Mouse (Mus musculus): Measurements from ENCODE around the gene Trpm1. TPM values are rescaled to one million over a fixed set of nuclear protein-coding genes. Genes with fewer than 3 reads are reported as not detected.

Gene Trpm1
- polyA plus RNA-seq, 1 experiment from 2014 or later, result 0.15 TPM

- H3K27me3 ChIP-seq, result no peaks in the 10 kb centered on the region
- no peak overlapping the region for H3K4me3 ChIP-seq
- H3K27ac ChIP-seq (replicated peaks), result no peak overlapping the region
- no peak overlapping the region for H3K9ac ChIP-seq (replicated peaks)
- no peaks in the 10 kb centered on the region for H3K36me3 ChIP-seq
- WGBS, result 83% methylated on average over 4 of the region's 4 CpGs
- no peaks in the 10 kb centered on the region for H3K9me3 ChIP-seq
- H3K4me1 ChIP-seq, result no peaks in the 10 kb centered on the region
- ATAC-seq (replicated peaks), result no peak
- H3K4me2 ChIP-seq (replicated peaks), result no peak overlapping the region
Observed at GRCm38 (mm10) chr7:64179310-64179709, 25.7 kb downstream of the Trpm1 start.

- H3K9ac ChIP-seq (replicated peaks), result no peak overlapping the region
- H3K9me3 ChIP-seq, result no peaks in the 10 kb centered on the region
- peak; percentile 70 for ATAC-seq (replicated peaks)
- H3K4me2 ChIP-seq (replicated peaks), result no peak overlapping the region
- no peak overlapping the region for H3K4me3 ChIP-seq
- no peaks in the 10 kb centered on the region for H3K27me3 ChIP-seq
- peaks cover 5% of the 10 kb centered on the region for H3K4me1 ChIP-seq
- no peak overlapping the region for H3K27ac ChIP-seq (replicated peaks)
- 28% methylated on average over 10 of the region's 10 CpGs for WGBS
- no peaks in the 10 kb centered on the region for H3K36me3 ChIP-seq
Observed at GRCm38 (mm10) chr7:64185203-64185931, 31.7 kb downstream of the Trpm1 start.

DNA sequence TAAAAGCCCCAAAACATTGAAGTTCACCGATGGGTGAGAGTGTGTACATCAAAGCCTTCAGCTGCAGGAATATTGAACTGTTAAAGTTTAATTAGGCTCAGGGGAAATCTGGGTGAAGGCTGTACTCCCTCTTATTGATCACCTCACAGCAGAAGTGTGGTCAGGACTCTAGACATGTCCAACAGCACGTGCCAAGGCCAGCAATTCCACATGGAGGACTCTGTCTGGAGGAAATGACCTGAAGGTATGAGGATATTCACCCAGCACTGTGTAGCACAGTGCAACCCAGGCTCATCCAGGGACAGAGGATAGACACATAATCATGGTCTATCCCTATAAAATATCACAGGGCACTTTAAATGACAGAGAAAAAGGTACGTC, 32.3 kb downstream of the Trpm1 start:
- ATAC-seq (replicated peaks), result no peak
- no peaks in the 10 kb centered on the region for H3K27me3 ChIP-seq
- H3K9ac ChIP-seq (replicated peaks), result no peak overlapping the region
- no peak overlapping the region for H3K27ac ChIP-seq (replicated peaks)
- 85% methylated on average over 3 of the region's 3 CpGs for WGBS
- no peaks in the 10 kb centered on the region for H3K36me3 ChIP-seq
- no peaks in the 10 kb centered on the region for H3K9me3 ChIP-seq
- H3K4me2 ChIP-seq (replicated peaks), result no peak overlapping the region
- peaks cover 5% of the 10 kb centered on the region for H3K4me1 ChIP-seq
- no peak overlapping the region for H3K4me3 ChIP-seq

GRCm38 (mm10) chr7:64192261-64192943, 38.8 kb downstream of the Trpm1 start:
- no peak overlapping the region for H3K4me2 ChIP-seq (replicated peaks)
- H3K27me3 ChIP-seq, result no peaks in the 10 kb centered on the region
- H3K4me1 ChIP-seq, result no peaks in the 10 kb centered on the region
- WGBS, result 68% methylated on average over 14 of the region's 14 CpGs
- H3K4me3 ChIP-seq, result no peak overlapping the region
- no peak for ATAC-seq (replicated peaks)
- no peak overlapping the region for H3K9ac ChIP-seq (replicated peaks)
- H3K27ac ChIP-seq (replicated peaks), result no peak overlapping the region
- H3K9me3 ChIP-seq, result no peaks in the 10 kb centered on the region
- no peaks in the 10 kb centered on the region for H3K36me3 ChIP-seq

DNA sequence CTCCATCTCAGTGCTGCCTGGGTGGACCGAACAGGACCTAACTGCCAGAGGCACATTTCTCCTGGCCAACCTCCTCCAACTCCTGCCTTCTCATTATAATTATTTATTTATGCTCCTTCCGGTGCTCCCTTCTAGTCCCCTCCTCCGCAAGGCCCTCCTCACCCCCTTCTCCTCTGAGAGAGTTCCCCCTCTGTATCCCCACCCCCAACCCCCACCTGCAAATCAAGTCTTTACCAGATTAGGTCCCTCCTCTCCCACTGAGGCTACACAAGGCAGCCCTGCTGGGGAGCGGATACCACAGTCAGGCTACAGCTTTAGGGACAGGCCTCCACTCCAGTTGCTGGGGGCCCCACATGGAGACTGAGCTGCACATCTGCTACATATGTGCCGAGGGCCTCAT, 39.8 kb downstream of the Trpm1 start:
- H3K4me2 ChIP-seq (replicated peaks), result no peak overlapping the region
- 37% methylated on average over 5 of the region's 5 CpGs for WGBS
- no peaks in the 10 kb centered on the region for H3K27me3 ChIP-seq
- ATAC-seq (replicated peaks), result no peak
- no peak overlapping the region for H3K4me3 ChIP-seq
- no peaks in the 10 kb centered on the region for H3K9me3 ChIP-seq
- H3K27ac ChIP-seq (replicated peaks), result no peak overlapping the region
- no peaks in the 10 kb centered on the region for H3K36me3 ChIP-seq
- H3K4me1 ChIP-seq, result no peaks in the 10 kb centered on the region
- H3K9ac ChIP-seq (replicated peaks), result no peak overlapping the region

DNA sequence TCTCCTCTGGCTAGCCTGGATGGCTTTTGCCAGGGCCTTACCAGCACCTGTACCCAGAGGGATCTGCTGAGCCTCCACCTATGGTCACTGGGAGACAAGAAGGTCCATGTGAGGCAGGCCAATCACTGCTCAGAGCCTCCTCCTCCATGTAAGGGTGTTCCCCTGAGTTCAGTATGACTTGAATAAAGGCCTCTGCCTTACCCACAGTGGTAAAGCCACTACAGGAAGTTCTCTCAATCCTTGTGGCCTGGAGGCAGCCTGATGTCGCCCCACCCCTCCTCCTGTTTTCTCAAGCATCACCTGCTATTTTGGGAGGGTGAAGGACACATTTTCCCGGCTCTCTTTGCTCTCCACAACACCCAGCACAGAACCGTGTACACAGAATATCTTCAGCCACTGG, 42.5 kb downstream of the Trpm1 start:
- Histone ChIP-seq H3K9ac (replicated peaks) (no peak overlapping the region), H3K4me1 (no peaks in the 10 kb centered on the region), H3K9me3 (no peaks in the 10 kb centered on the region), H3K4me2 (replicated peaks) (no peak overlapping the region), H3K4me3 (no peak overlapping the region), H3K27ac (replicated peaks) (no peak overlapping the region), H3K36me3 (no peaks in the 10 kb centered on the region), H3K27me3 (no peaks in the 10 kb centered on the region)
- 84% methylated on average over 3 of the region's 3 CpGs for WGBS
- ATAC-seq (replicated peaks), result no peak

- Histone ChIP-seq H3K4me2 (replicated peaks) (no peak overlapping the region), H3K27ac (replicated peaks) (no peak overlapping the region), H3K9ac (replicated peaks) (no peak overlapping the region), H3K36me3 (no peaks in the 10 kb centered on the region), H3K9me3 (no peaks in the 10 kb centered on the region), H3K4me3 (no peak overlapping the region), H3K27me3 (no peaks in the 10 kb centered on the region), H3K4me1 (no peaks in the 10 kb centered on the region)
- ATAC-seq (replicated peaks), result no peak
- 36% methylated on average over 5 of the region's 5 CpGs for WGBS
Observed at GRCm38 (mm10) chr7:64208700-64209099, 55.1 kb downstream of the Trpm1 start.

DNA sequence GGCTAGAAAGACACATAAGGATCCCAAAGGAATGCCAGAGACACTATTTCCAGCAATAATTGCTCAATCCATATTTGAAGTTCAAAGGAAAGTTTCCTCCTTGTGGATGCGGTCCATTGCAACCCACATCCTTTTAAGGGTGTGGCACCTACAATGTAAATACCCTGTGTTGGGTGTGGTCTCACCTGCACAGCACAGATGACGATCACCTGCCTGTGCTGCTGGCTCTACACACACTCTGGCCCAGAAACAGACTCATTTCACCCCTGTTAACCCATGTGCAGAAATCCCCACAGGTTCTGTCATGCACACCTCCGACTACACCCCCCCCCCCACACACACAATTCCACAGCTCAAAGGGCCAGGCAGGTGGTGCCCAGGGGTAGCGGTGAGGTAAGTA, 59.2 kb downstream of the Trpm1 start:
- 89% methylated on average over 4 of the region's 4 CpGs for WGBS

DNA sequence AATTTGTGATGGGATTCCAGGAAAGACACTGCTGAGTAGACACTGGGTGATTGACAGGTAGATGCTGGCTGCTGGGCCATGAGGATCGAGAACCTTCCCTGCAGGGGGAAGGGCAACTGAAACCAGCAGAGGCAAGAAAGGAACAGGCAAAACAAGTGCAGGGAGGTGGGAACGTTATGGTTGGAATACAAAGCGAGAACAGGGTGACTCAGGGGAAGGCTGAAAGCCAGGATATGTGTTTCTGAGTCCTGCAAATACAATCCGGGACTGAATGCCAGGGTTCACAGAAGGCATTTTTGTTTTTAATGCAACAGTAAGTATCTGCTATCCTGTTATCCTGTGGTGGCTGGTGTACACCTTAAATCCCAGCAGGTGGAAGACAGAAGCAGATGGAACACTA, 60.4 kb downstream of the Trpm1 start:
- H3K9ac ChIP-seq (replicated peaks), result no peak overlapping the region
- no peak overlapping the region for H3K4me3 ChIP-seq
- no peak for ATAC-seq (replicated peaks)
- no peaks in the 10 kb centered on the region for H3K9me3 ChIP-seq
- no peaks in the 10 kb centered on the region for H3K36me3 ChIP-seq
- H3K4me1 ChIP-seq, result no peaks in the 10 kb centered on the region
- 64% methylated on average over 4 of the region's 4 CpGs for WGBS
- no peak overlapping the region for H3K4me2 ChIP-seq (replicated peaks)
- no peak overlapping the region for H3K27ac ChIP-seq (replicated peaks)
- H3K27me3 ChIP-seq, result no peaks in the 10 kb centered on the region

More for the DNA sequence above, 59.2 kb downstream of the Trpm1 start:
- H3K4me3 ChIP-seq, result no peak overlapping the region
- no peak overlapping the region for H3K9ac ChIP-seq (replicated peaks)
- H3K9me3 ChIP-seq, result no peaks in the 10 kb centered on the region
- no peaks in the 10 kb centered on the region for H3K27me3 ChIP-seq
- H3K36me3 ChIP-seq, result no peaks in the 10 kb centered on the region
- H3K4me2 ChIP-seq (replicated peaks), result no peak overlapping the region
- ATAC-seq (replicated peaks), result no peak
- H3K4me1 ChIP-seq, result no peaks in the 10 kb centered on the region
- no peak overlapping the region for H3K27ac ChIP-seq (replicated peaks)

- H3K36me3 ChIP-seq, result no peaks in the 10 kb centered on the region
- H3K9ac ChIP-seq (replicated peaks), result no peak overlapping the region
- H3K4me1 ChIP-seq, result no peaks in the 10 kb centered on the region
- H3K4me2 ChIP-seq (replicated peaks), result no peak overlapping the region
- no peaks in the 10 kb centered on the region for H3K9me3 ChIP-seq
- no peak for ATAC-seq (replicated peaks)
- WGBS, result 88% methylated on average over 4 of the region's 4 CpGs
- no peaks in the 10 kb centered on the region for H3K27me3 ChIP-seq
- no peak overlapping the region for H3K27ac ChIP-seq (replicated peaks)
- H3K4me3 ChIP-seq, result no peak overlapping the region
Observed at GRCm38 (mm10) chr7:64215613-64216012, 62.0 kb downstream of the Trpm1 start.

GRCm38 (mm10) chr7:64217428-64217827, 63.8 kb downstream of the Trpm1 start:
- no peak for ATAC-seq (replicated peaks)
- Histone ChIP-seq H3K27me3 (no peaks in the 10 kb centered on the region), H3K9ac (replicated peaks) (no peak overlapping the region), H3K36me3 (no peaks in the 10 kb centered on the region), H3K4me3 (no peak overlapping the region), H3K27ac (replicated peaks) (no peak overlapping the region), H3K4me1 (no peaks in the 10 kb centered on the region), H3K9me3 (no peaks in the 10 kb centered on the region), H3K4me2 (replicated peaks) (no peak overlapping the region)
- WGBS, result 98% methylated on average over 7 of the region's 7 CpGs

GRCm38 (mm10) chr7:64219765-64220164, 66.1 kb downstream of the Trpm1 start:
- H3K4me3 ChIP-seq, result no peak overlapping the region
- no peaks in the 10 kb centered on the region for H3K36me3 ChIP-seq
- no peaks in the 10 kb centered on the region for H3K4me1 ChIP-seq
- no peaks in the 10 kb centered on the region for H3K9me3 ChIP-seq
- no peaks in the 10 kb centered on the region for H3K27me3 ChIP-seq
- H3K9ac ChIP-seq (replicated peaks), result no peak overlapping the region
- H3K27ac ChIP-seq (replicated peaks), result no peak overlapping the region
- H3K4me2 ChIP-seq (replicated peaks), result no peak overlapping the region
- ATAC-seq (replicated peaks), result no peak
- WGBS, result 87% methylated on average over 7 of the region's 7 CpGs

- WGBS, result 93% methylated on average over 5 of the region's 5 CpGs
- no peaks in the 10 kb centered on the region for H3K36me3 ChIP-seq
- H3K4me2 ChIP-seq (replicated peaks), result no peak overlapping the region
- H3K9ac ChIP-seq (replicated peaks), result no peak overlapping the region
- ATAC-seq (replicated peaks), result no peak
- no peaks in the 10 kb centered on the region for H3K27me3 ChIP-seq
- no peaks in the 10 kb centered on the region for H3K4me1 ChIP-seq
- H3K9me3 ChIP-seq, result no peaks in the 10 kb centered on the region
- no peak overlapping the region for H3K4me3 ChIP-seq
- no peak overlapping the region for H3K27ac ChIP-seq (replicated peaks)
Observed at GRCm38 (mm10) chr7:64223215-64223614, 69.6 kb downstream of the Trpm1 start.

All from forebrain, embryonic 15.5 days (tissue).